Mouse (Mus musculus): Measurements from ENCODE around the gene Nat8f1. TPM values are rescaled to one million over a fixed set of nuclear protein-coding genes. Genes with fewer than 3 reads are reported as not detected.

Nat8f1 gene
- polyA plus RNA-seq, 1 experiment from 2014 or later: 4.1 TPM

Other genes starting within 250 kb of the Nat8f1 start
- gene Nat8f7, start 202.5 kb downstream of the Nat8f1 start, polyA plus RNA-seq (2014; fragmentation: Nextera tagmentation; extraction: Ambion mirVana): not detected in 2 replicates
- gene Nat8f3, start 149.9 kb downstream of the Nat8f1 start, polyA plus RNA-seq (2014; fragmentation: Nextera tagmentation; extraction: Ambion mirVana): not detected in 2 replicates
- not detected in 2 replicates for gene Nat8f6, start 94.7 kb downstream of the Nat8f1 start, polyA plus RNA-seq (2014; fragmentation: Nextera tagmentation; extraction: Ambion mirVana)
- not detected in 2 replicates for gene Nat8f5, start 94.7 kb downstream of the Nat8f1 start, polyA plus RNA-seq (2014; fragmentation: Nextera tagmentation; extraction: Ambion mirVana)
- not detected in 2 replicates for gene Nat8, start 83.6 kb downstream of the Nat8f1 start, polyA plus RNA-seq (2014; fragmentation: Nextera tagmentation; extraction: Ambion mirVana)
- not detected in 2 replicates for gene Nat8f2, start 46.5 kb downstream of the Nat8f1 start, polyA plus RNA-seq (2014; fragmentation: Nextera tagmentation; extraction: Ambion mirVana)
- 4.0 and 4.1 TPM in 2 replicates for gene Nat8f4, start 10.8 kb downstream of the Nat8f1 start, polyA plus RNA-seq (2014; fragmentation: Nextera tagmentation; extraction: Ambion mirVana)
- gene Tprkb, start 3.8 kb downstream of the Nat8f1 start, polyA plus RNA-seq (2014; fragmentation: Nextera tagmentation; extraction: Ambion mirVana): 29.7 and 39.7 TPM in 2 replicates
- gene Dusp11, start 46.0 kb upstream of the Nat8f1 start, polyA plus RNA-seq (2014; fragmentation: Nextera tagmentation; extraction: Ambion mirVana): 43.7 and 45.3 TPM in 2 replicates
- not detected in 2 replicates for gene Figla, start 100.5 kb upstream of the Nat8f1 start, polyA plus RNA-seq (2014; fragmentation: Nextera tagmentation; extraction: Ambion mirVana)
- gene Add2, start 113.0 kb upstream of the Nat8f1 start, polyA plus RNA-seq (2014; fragmentation: Nextera tagmentation; extraction: Ambion mirVana): 19.1 and 22.1 TPM in 2 replicates

Measured in embryonic facial prominence, embryonic 11.5 days (tissue).